Mouse (Mus musculus) heart, adult 10 weeks (tissue): ENCODE measurements around the gene Olfr215. TPM values are rescaled to one million over a fixed set of nuclear protein-coding genes. Genes with fewer than 3 reads are reported as not detected.

Source experiments
- polyA plus RNA-seq: library from polyadenylated mRNA; stranded (reverse); fragments of 350-450 nt; fragmentation: Illumina TruSeq; extraction: RNeasy Lipid Tissue Mini Kit (QIAGEN cat#74804); gene quantifications from one replicate; pipeline ENCODE4 v1.2.3, GENCODE M21; 2014; ENCODE audit warnings: low read depth, low replicate concordance

Olfr215 gene
- polyA plus RNA-seq = not detected

GRCm38 (mm10) chr6:116584095-116584494, at the start of gene Olfr215:
TSS of gene Olfr215 (minus strand) at chr6:116584195.

GRCm38 (mm10) chr6:116628539-116629171, 44.7 kb upstream of the Olfr215 start, which contains the start of gene Zfp422:
TSS of gene Zfp422 (minus strand) at chr6:116628999.

GRCm38 (mm10) chr6:116553935-116554334, 30.1 kb downstream of the Olfr215 start, which contains the start of gene Olfr214:
TSS of gene Olfr214 (plus strand) at chr6:116554235.

GRCm38 (mm10) chr6:116550841-116551240, 33.2 kb downstream of the Olfr215 start, which contains the start of gene Gm5580:
TSS of gene Gm5580 (plus strand) at chr6:116551141.

GRCm38 (mm10) chr6:116538156-116538555, 45.8 kb downstream of the Olfr215 start, which contains the start of gene Olfr213:
TSS of gene Olfr213 (plus strand) at chr6:116538456.

Other genes starting within 250 kb of the Olfr215 start
- gene March8, start 246.2 kb downstream of the Olfr215 start, polyA plus RNA-seq = 48.6 TPM
- 10.1 TPM for gene Alox5, start 123.0 kb downstream of the Olfr215 start, polyA plus RNA-seq
- not detected for gene Olfr211, start 95.1 kb downstream of the Olfr215 start, polyA plus RNA-seq
- gene Olfr212, start 77.7 kb downstream of the Olfr215 start, polyA plus RNA-seq = not detected
- gene Olfr213, start 45.7 kb downstream of the Olfr215 start, polyA plus RNA-seq = not detected
- not detected for gene Gm5580, start 33.1 kb downstream of the Olfr215 start, polyA plus RNA-seq
- gene Olfr214, start 30.0 kb downstream of the Olfr215 start, polyA plus RNA-seq = not detected
- 22.0 TPM for gene Zfp422, start 44.8 kb upstream of the Olfr215 start, polyA plus RNA-seq
- gene Depp1, start 66.4 kb upstream of the Olfr215 start, polyA plus RNA-seq = 56.3 TPM
- gene Rassf4, start 89.8 kb upstream of the Olfr215 start, polyA plus RNA-seq = 9.2 TPM
- not detected for gene Tmem72, start 132.7 kb upstream of the Olfr215 start, polyA plus RNA-seq